ENCODE assay signal across 23 mouse cellular contexts in the genomic region with DNA sequence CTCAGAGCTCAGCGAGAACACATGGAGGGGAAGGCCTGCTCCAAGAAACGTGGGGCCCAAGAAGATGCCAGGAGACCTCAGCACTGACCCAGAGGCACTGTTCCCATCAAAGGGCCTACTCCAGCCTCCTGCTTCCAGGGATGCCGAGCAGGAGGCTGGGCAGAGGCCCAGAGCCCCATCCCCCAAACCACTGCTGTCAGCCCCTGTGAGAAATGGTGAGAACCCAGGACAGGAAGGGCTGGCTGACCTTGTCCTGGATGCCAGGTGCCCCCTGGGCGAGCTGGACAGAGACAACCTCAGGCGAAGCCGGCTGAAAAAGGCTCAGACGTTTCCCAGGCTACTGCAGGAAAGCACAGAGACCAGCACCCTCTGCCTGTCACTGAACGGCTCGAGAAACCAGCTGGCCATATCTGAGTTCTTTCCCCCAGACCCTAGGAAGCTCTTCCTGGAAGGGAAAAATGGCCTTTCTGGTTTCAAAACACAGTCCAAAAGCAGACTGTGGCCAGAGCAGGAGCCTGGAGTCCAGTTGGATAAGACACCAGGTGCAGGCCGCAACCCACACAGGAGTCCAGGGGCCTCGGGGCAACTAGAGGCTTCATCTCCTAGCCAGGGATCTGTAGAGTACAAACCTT. TPM values are rescaled to one million over a fixed set of nuclear protein-coding genes. Genes with fewer than 3 reads are reported as not detected.
DNase-seq lines count a peak whose midpoint lies in the region; ATAC-seq lines count a peak whose summit lies in the region.
"Had no signal": no experiment of that assay in that cellular context is flagged by ENCODE, and none has a peak within 500 bp of the region (broad histone marks: within the 10 kb centered on the region; RNA-seq: fewer than 3 reads in every experiment).

No protein-coding gene starts in this region.

- no peak overlapping the region for H3K9ac ChIP-seq in hindbrain, embryonic 16.5 days (ENCODE audit: low read depth, low read length)
- no peak overlapping the region for H3K9ac ChIP-seq in midbrain, embryonic 11.5 days (ENCODE audit: low read length)
- H3K9ac ChIP-seq: heart, embryonic 15.5 days; intestine, embryonic 15.5 days; liver, embryonic 15.5 days; lung, embryonic 15.5 days had no signal

- ATAC-seq in hindbrain, embryonic 16.5 days: no peak
- no peak for ATAC-seq in midbrain, embryonic 11.5 days (ENCODE audit: low FRiP score)
- ATAC-seq: CD4-positive, CD25-positive, alpha-beta regulatory T cell, adult 4 months; intestine, embryonic 15.5 days had no signal

- WGBS in hindbrain, embryonic 10.5 days: 59% methylated on average over 11 of the region's 11 CpGs
- 51% methylated on average over 11 of the region's 11 CpGs for WGBS in hindbrain, embryonic 16.5 days
- WGBS in midbrain, embryonic 11.5 days: 57% methylated on average over 11 of the region's 11 CpGs
- 59% methylated on average over 11 of the region's 11 CpGs for WGBS in midbrain, embryonic 10.5 days
- 62% methylated on average over 11 of the region's 11 CpGs for WGBS in limb, embryonic 10.5 days

- H3K36me3 ChIP-seq in hindbrain, embryonic 10.5 days: no peaks in the 10 kb centered on the region
- H3K36me3 ChIP-seq in hindbrain, embryonic 16.5 days (ENCODE audit: control insufficient read depth, insufficient read depth, low read length): no peaks in the 10 kb centered on the region; the same call in 1 of the 2 replicates
- H3K36me3 ChIP-seq in midbrain, embryonic 11.5 days (ENCODE audit: control insufficient read depth, insufficient read depth, low read length): no peaks in the 10 kb centered on the region
- no peaks in the 10 kb centered on the region for H3K36me3 ChIP-seq in midbrain, embryonic 10.5 days
- no peaks in the 10 kb centered on the region for H3K36me3 ChIP-seq in limb, embryonic 10.5 days
- H3K36me3 ChIP-seq: heart, embryonic 15.5 days; intestine, embryonic 15.5 days; liver, embryonic 15.5 days; lung, embryonic 15.5 days had no signal

- peak; percentile 64 for DNase-seq in cerebellum, adult 9-11 months
- no peak for DNase-seq in cerebellum, adult 18-20 months
- no peak for DNase-seq in hindbrain, embryonic 10.5 days (ENCODE audit: low spot score)
- peak; percentile 69 for DNase-seq in midbrain, embryonic 11.5 days (ENCODE audit: low spot score, missing footprints)
- no peak for DNase-seq in midbrain, embryonic 10.5 days (ENCODE audit: low spot score)
- no peak for DNase-seq in limb, embryonic 10.5 days (ENCODE audit: low spot score)
- DNase-seq: adrenal gland, postnatal 14 days; kidney, adult 8-10 months; layer of hippocampus, adult 9-11 months; liver; lung, postnatal 36 days had no signal

- peak overlapping the region; percentile 13; the same call in 1 of the 2 replicates for H3K27ac ChIP-seq in hindbrain, embryonic 10.5 days
- H3K27ac ChIP-seq in hindbrain, embryonic 16.5 days (ENCODE audit: low read depth, low read length): no peak overlapping the region
- H3K27ac ChIP-seq in midbrain, embryonic 11.5 days (ENCODE audit: low read depth, low read length): no peak overlapping the region
- H3K27ac ChIP-seq in midbrain, embryonic 10.5 days (replicated peaks): no peak overlapping the region
- 0 out of 2 replicates have a peak overlapping the region, but pooled peaks have one; percentile 7 for H3K27ac ChIP-seq in limb, embryonic 10.5 days
- H3K27ac ChIP-seq: heart, embryonic 15.5 days; intestine, embryonic 15.5 days; left cerebral cortex, adult 2 months; liver, embryonic 15.5 days; lung, embryonic 15.5 days had no signal

- H3K4me2 ChIP-seq in hindbrain, embryonic 16.5 days (ENCODE audit: low read length): no peak overlapping the region
- H3K4me2 ChIP-seq in midbrain, embryonic 11.5 days: no peak overlapping the region
- H3K4me2 ChIP-seq: heart, embryonic 15.5 days; intestine, embryonic 15.5 days; liver, embryonic 15.5 days; lung, embryonic 15.5 days had no signal

- peaks cover 41% of the 10 kb centered on the region for H3K4me1 ChIP-seq in hindbrain, embryonic 10.5 days (replicated peaks)
- H3K4me1 ChIP-seq in hindbrain, embryonic 16.5 days (ENCODE audit: control insufficient read depth, insufficient read depth, low read depth, low read length): peaks cover 15% of the 10 kb centered on the region
- H3K4me1 ChIP-seq in midbrain, embryonic 11.5 days (ENCODE audit: control insufficient read depth, insufficient read depth, low read length): peaks cover 2% of the 10 kb centered on the region
- H3K4me1 ChIP-seq in midbrain, embryonic 10.5 days: peaks cover 24% of the 10 kb centered on the region
- H3K4me1 ChIP-seq in limb, embryonic 10.5 days: peaks cover 44% of the 10 kb centered on the region

- peaks cover 59% of the 10 kb centered on the region for H3K27me3 ChIP-seq in hindbrain, embryonic 10.5 days (ENCODE audit: insufficient read depth, poor library complexity, severe bottlenecking)
- H3K27me3 ChIP-seq in hindbrain, embryonic 16.5 days (replicated peaks; ENCODE audit: control insufficient read depth, insufficient read depth, low read length): peaks cover 6% of the 10 kb centered on the region; the same call in 1 of the 2 replicates
- peaks cover 16% of the 10 kb centered on the region for H3K27me3 ChIP-seq in midbrain, embryonic 11.5 days (ENCODE audit: control insufficient read depth, insufficient read depth, low read length)
- peaks cover 78% of the 10 kb centered on the region for H3K27me3 ChIP-seq in midbrain, embryonic 10.5 days (ENCODE audit: low read depth, poor library complexity, severe bottlenecking)
- H3K27me3 ChIP-seq in limb, embryonic 10.5 days (ENCODE audit: low read depth, poor library complexity, severe bottlenecking): peaks cover 48% of the 10 kb centered on the region

- H3K9me3 ChIP-seq in hindbrain, embryonic 10.5 days: no peaks in the 10 kb centered on the region
- H3K9me3 ChIP-seq in hindbrain, embryonic 16.5 days (ENCODE audit: control insufficient read depth, low read length): no peaks in the 10 kb centered on the region
- no peaks in the 10 kb centered on the region for H3K9me3 ChIP-seq in midbrain, embryonic 11.5 days (ENCODE audit: control insufficient read depth, low read length)
- no peaks in the 10 kb centered on the region for H3K9me3 ChIP-seq in midbrain, embryonic 10.5 days (replicated peaks)
- no peaks in the 10 kb centered on the region for H3K9me3 ChIP-seq in limb, embryonic 10.5 days (replicated peaks)
- H3K9me3 ChIP-seq: heart, embryonic 15.5 days; intestine, embryonic 15.5 days; liver, embryonic 15.5 days; lung, embryonic 15.5 days; megakaryocyte, embryonic 14.5 days had no signal

- H3K4me3 ChIP-seq in hindbrain, embryonic 10.5 days: no peak overlapping the region
- no peak overlapping the region for H3K4me3 ChIP-seq in hindbrain, embryonic 16.5 days (ENCODE audit: low read length)
- no peak overlapping the region for H3K4me3 ChIP-seq in midbrain, embryonic 11.5 days (ENCODE audit: low read depth, low read length)
- H3K4me3 ChIP-seq in midbrain, embryonic 10.5 days: no peak overlapping the region
- no peak overlapping the region for H3K4me3 ChIP-seq in limb, embryonic 10.5 days
- H3K4me3 ChIP-seq: heart, embryonic 15.5 days; intestine, embryonic 15.5 days; left cerebral cortex, adult 2 months; liver, embryonic 15.5 days; lung, embryonic 15.5 days; megakaryocyte, embryonic 14.5 days had no signal

RNA-seq across cellular contexts. Expression of a gene that starts 15.8 kb away (rescaled TPM):
- 0.58 and 1.0 TPM in 2 replicates for polyA plus RNA-seq in hindbrain, embryonic 10.5 days (2016; fragmentation: Nextera tagmentation; extraction: Ambion mirVana)
- polyA plus RNA-seq in hindbrain, embryonic 16.5 days (2015; fragmentation: Nextera tagmentation; extraction: Ambion mirVana): 16.5 and 19.0 TPM in 2 replicates
- polyA plus RNA-seq in midbrain, embryonic 11.5 days (2014; fragmentation: Nextera tagmentation; extraction: Ambion mirVana): 0.55 and 0.79 TPM in 2 replicates
- 0.31 and 0.35 TPM in 2 replicates for polyA plus RNA-seq in midbrain, embryonic 10.5 days (2016; fragmentation: Nextera tagmentation; extraction: Ambion mirVana)
- not detected in 2 replicates for polyA plus RNA-seq in limb, embryonic 10.5 days (2016; fragmentation: Nextera tagmentation; extraction: Ambion mirVana)
- polyA plus RNA-seq: liver, embryonic 15.5 days had no signal

RNA-seq across cellular contexts. Expression of a gene that starts 33.3 kb away (rescaled TPM):
- polyA plus RNA-seq in hindbrain, embryonic 10.5 days (2016; fragmentation: Nextera tagmentation; extraction: Ambion mirVana): not detected in 2 replicates
- polyA plus RNA-seq in hindbrain, embryonic 16.5 days (2015; fragmentation: Nextera tagmentation; extraction: Ambion mirVana): not detected in 2 replicates
- polyA plus RNA-seq in midbrain, embryonic 11.5 days (2014; fragmentation: Nextera tagmentation; extraction: Ambion mirVana): not detected in 2 replicates
- 0.16 TPM in 1 of 2 replicates, not detected in the other for polyA plus RNA-seq in midbrain, embryonic 10.5 days (2016; fragmentation: Nextera tagmentation; extraction: Ambion mirVana)
- polyA plus RNA-seq in limb, embryonic 10.5 days (2016; fragmentation: Nextera tagmentation; extraction: Ambion mirVana): 0.38 and 0.64 TPM in 2 replicates
- polyA plus RNA-seq: embryonic facial prominence, embryonic 11.5 days; forebrain, embryonic 11.5 days; heart, embryonic 15.5 days; intestine, embryonic 15.5 days; liver, embryonic 15.5 days; neural tube, embryonic 11.5 days; urinary bladder, adult 2 months had no signal

Comparison
In these comparisons a context has a peak if more than half of its experiments do, and no peak if none do; other contexts are left out.
1. DNase-seq: peak in cerebellum, adult 9-11 months (single experiment) and midbrain, embryonic 11.5 days (single experiment); none in cerebellum, adult 18-20 months (0 of 2), hindbrain, embryonic 10.5 days (single experiment), midbrain, embryonic 10.5 days (single experiment) and limb, embryonic 10.5 days (single experiment).
2. H3K27ac ChIP-seq: peak in hindbrain, embryonic 10.5 days (single experiment) and limb, embryonic 10.5 days (single experiment); none in hindbrain, embryonic 16.5 days (single experiment), midbrain, embryonic 11.5 days (single experiment) and midbrain, embryonic 10.5 days (single experiment).